Mouse (Mus musculus) limb, embryonic 12.5 days (tissue): ENCODE results near the gene Atg10. TPM values are rescaled to one million over a fixed set of nuclear protein-coding genes. Genes with fewer than 3 reads are reported as not detected.
"Not testable (repeated sequence)": the region's sequence is repeated elsewhere in the genome, so short reads cannot be mapped to it uniquely, and the experiment has no call there.

ENCODE experiments used
- ATAC-seq: fragments of 200-750 bp; cut with Nextera tagmentation; 2 replicates; pipeline ENCODE4 v1.8.0; 2017; ENCODE audit warnings: low read depth, moderate TSS enrichment; ENCODE audit not compliant: insufficient number of reproducible peaks, insufficient read depth, low FRiP score, low TSS enrichment
- H3K27ac ChIP-seq: fragments of 300-500 bp; sonication (generic); 2 replicates; pipeline ENCODE4 v1.5.1; 2016; ENCODE audit warnings: mild to moderate bottlenecking, moderate library complexity
- H3K27me3 ChIP-seq: fragments of 300-500 bp; sonication (generic); 2 replicates; pipeline ENCODE4 v1.6.1; 2016; ENCODE audit warnings: mild to moderate bottlenecking, moderate library complexity
- H3K36me3 ChIP-seq: fragments of 300-500 bp; sonication (generic); 2 replicates; pipeline ENCODE4 v1.6.1; 2016; ENCODE audit warnings: mild to moderate bottlenecking, moderate library complexity
- H3K4me1 ChIP-seq: fragments of 300-500 bp; sonication (generic); replicated peaks from 2 replicates; pipeline ENCODE4 v1.6.1; 2016
- H3K4me2 ChIP-seq: fragments of 300-500 bp; sonication (generic); 2 replicates; pipeline ENCODE4 v1.6.1; 2016; ENCODE audit warnings: mild to moderate bottlenecking, moderate library complexity
- H3K4me3 ChIP-seq: fragments of 300-500 bp; sonication (generic); replicated peaks from 2 replicates; pipeline ENCODE4 v1.5.1; 2016; ENCODE audit warnings: mild to moderate bottlenecking
- H3K9ac ChIP-seq: fragments of 300-500 bp; sonication (generic); replicated peaks from 2 replicates; pipeline ENCODE4 v1.6.1; 2016; ENCODE audit warnings: mild to moderate bottlenecking, moderate library complexity
- H3K9me3 ChIP-seq: fragments of 300-500 bp; sonication (generic); 2 replicates; pipeline ENCODE4 v1.6.1; 2016; ENCODE audit warnings: mild to moderate bottlenecking, moderate library complexity
- WGBS: fragments of 180-500 bp; shearing (Covaris S2); methylation state at CpG from one replicate; pipeline ENCODE4 v1.1.7; 2016; 5-methylcytosine and 5-hydroxymethylcytosine counted together
- polyA plus RNA-seq: library from polyadenylated mRNA; unstranded; fragments of >200 nt; fragmentation: Nextera tagmentation; extraction: Ambion mirVana; gene quantifications from 2 replicates; pipeline ENCODE4 v1.2.1, GENCODE M21; 2016

Gene Atg10
- polyA plus RNA-seq, 1 experiment from 2014 or later = 15.4 TPM

DNA sequence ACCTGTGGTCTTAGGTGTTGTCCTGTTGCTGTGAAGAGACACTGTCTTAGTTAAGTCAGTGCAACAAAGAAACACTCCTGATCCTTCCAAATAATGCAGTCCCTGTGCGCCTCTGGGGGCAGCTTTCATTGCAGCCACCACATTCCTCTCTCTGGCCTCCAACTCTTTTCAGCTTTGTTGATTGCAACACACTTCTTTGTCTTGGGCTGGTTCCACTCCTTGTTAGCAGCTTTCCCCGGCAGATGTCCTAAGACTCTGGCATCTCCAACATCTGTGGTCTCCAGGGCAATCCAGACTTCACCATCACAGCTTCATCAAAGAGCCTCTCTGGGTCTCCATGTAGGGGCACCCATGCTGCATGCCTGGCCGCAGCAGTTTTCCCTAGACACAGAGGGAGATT, 290.5 kb downstream of the Atg10 start:
- no peak overlapping the region for H3K9ac ChIP-seq
- no peaks in the 10 kb centered on the region for H3K27me3 ChIP-seq
- H3K4me1 ChIP-seq = 0 out of 2 replicates have a peak, but pooled peaks cover 3% of the 10 kb centered on the region
- no peaks in the 10 kb centered on the region for H3K9me3 ChIP-seq
- H3K4me2 ChIP-seq = no peak overlapping the region
- 80% methylated on average over 3 of the region's 3 CpGs for WGBS
- no peak for ATAC-seq
- H3K36me3 ChIP-seq = peaks cover 7% of the 10 kb centered on the region
- H3K27ac ChIP-seq = no peak overlapping the region
- no peak overlapping the region for H3K4me3 ChIP-seq

GRCm38 (mm10) chr13:90929847-90930246, 293.9 kb downstream of the Atg10 start:
- no peak overlapping the region for H3K27ac ChIP-seq
- H3K4me3 ChIP-seq = no peak overlapping the region
- H3K4me1 ChIP-seq = 0 out of 2 replicates have a peak, but pooled peaks cover 2% of the 10 kb centered on the region
- no peak for ATAC-seq
- 27% methylated on average over 5 of the region's 5 CpGs for WGBS
- no peaks in the 10 kb centered on the region for H3K9me3 ChIP-seq
- H3K9ac ChIP-seq = no peak overlapping the region
- H3K36me3 ChIP-seq = peaks cover 39% of the 10 kb centered on the region
- H3K4me2 ChIP-seq = no peak overlapping the region
- H3K27me3 ChIP-seq = no peaks in the 10 kb centered on the region

GRCm38 (mm10) chr13:90928266-90928665, 295.5 kb downstream of the Atg10 start:
- H3K4me1 ChIP-seq, H3K9ac ChIP-seq, H3K9me3 ChIP-seq, H3K27me3 ChIP-seq, H3K27ac ChIP-seq, H3K4me3 ChIP-seq, H3K4me2 ChIP-seq, ATAC-seq: not testable (repeated sequence)
- 88% methylated on average over 9 of the region's 10 CpGs for WGBS
- peaks cover 46% of the 10 kb centered on the region for H3K36me3 ChIP-seq

- Histone ChIP-seq H3K4me2 (no peak overlapping the region), H3K27ac (no peak overlapping the region), H3K27me3 (no peaks in the 10 kb centered on the region), H3K9me3 (no peaks in the 10 kb centered on the region), H3K4me1 (no peaks in the 10 kb centered on the region), H3K9ac (no peak overlapping the region), H3K4me3 (no peak overlapping the region), H3K36me3 (peaks cover 46% of the 10 kb centered on the region)
- 78% methylated on average over 5 of the region's 5 CpGs for WGBS
- no peak for ATAC-seq
Measured at GRCm38 (mm10) chr13:90926938-90927633, 296.7 kb downstream of the Atg10 start.

DNA sequence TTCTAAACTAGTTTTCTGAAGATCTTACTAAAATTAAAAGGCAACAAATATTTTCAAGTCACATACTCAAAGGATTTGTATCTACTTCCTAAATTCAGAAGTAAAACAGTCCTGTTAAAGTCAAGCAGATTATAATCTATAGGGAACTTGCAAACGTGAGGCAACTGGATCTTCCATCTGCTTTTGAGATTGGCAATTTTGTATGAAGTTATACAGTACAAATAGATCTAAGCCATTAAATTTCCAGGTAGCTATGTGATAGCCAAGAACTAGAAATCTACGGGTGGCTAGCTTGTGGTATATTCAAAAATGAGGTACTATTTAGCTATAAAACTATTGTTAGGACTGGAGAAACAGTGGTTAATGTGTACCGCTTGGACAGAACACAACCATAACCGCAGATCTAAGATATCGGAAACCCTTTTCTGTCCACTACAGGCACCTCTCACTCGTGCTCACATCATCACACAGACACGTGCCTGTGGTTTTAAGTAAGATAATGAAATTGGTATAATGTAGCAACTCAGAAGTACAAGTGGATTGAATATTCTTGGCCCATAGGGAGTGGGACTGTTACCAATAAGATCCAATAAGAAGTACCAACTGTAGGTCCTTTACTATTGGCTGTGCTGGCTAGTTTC, 297.5 kb downstream of the Atg10 start:
- no peak overlapping the region for H3K9ac ChIP-seq
- 85% methylated on average over 7 of the region's 7 CpGs for WGBS
- no peaks in the 10 kb centered on the region for H3K27me3 ChIP-seq
- no peak for ATAC-seq
- H3K27ac ChIP-seq = no peak overlapping the region
- H3K4me2 ChIP-seq = no peak overlapping the region
- no peaks in the 10 kb centered on the region for H3K4me1 ChIP-seq
- peaks cover 46% of the 10 kb centered on the region for H3K36me3 ChIP-seq
- no peak overlapping the region for H3K4me3 ChIP-seq
- H3K9me3 ChIP-seq = no peaks in the 10 kb centered on the region

DNA sequence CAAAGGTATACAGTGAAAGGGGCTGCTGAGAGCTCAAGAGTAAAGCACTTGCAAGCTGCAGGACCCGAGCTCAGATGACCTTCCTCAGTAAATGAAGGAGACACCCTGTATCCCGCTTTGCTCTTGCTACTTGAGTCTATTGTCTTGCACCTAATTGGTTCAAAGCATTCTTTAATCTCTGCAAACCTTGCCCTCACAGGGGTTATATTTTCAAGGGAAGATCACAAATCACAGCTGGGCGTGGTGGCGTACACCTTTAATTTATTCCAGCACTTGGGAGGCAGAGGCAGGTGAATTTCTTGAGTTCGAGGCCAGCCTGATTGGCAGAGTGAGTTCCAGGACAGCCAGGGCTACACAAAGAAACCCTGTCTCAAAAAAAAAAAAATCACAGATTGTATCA, 298.6 kb downstream of the Atg10 start:
- Histone ChIP-seq H3K36me3 (peaks cover 46% of the 10 kb centered on the region), H3K9me3 (no peaks in the 10 kb centered on the region), H3K4me2 (no peak overlapping the region), H3K4me1 (no peaks in the 10 kb centered on the region), H3K9ac (no peak overlapping the region), H3K4me3 (no peak overlapping the region), H3K27me3 (no peaks in the 10 kb centered on the region), H3K27ac (no peak overlapping the region)
- ATAC-seq = no peak
- WGBS = 92% methylated on average over 5 of the region's 5 CpGs

GRCm38 (mm10) chr13:90924072-90924471, 299.7 kb downstream of the Atg10 start:
- no peak for ATAC-seq

DNA sequence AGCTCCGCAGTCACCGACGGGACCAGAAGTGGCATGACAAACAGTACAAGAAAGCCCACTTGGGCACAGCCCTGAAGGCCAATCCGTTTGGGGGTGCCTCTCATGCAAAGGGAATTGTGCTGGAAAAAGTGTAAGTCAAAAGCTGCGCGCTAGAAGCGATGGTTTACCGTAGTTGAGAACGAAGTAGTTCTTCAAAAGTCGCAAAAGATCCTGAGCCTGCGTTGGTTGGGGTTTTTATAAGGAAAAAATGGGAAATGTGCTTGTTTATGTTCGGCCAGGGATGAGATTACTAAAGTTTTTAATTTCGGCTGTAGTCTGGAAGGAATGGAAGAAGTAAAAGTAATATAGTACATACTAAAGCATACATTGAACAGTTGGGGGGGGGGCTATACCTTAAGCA, 300.2 kb downstream of the Atg10 start:
- H3K4me2 ChIP-seq = peak overlapping the region; percentile 75
- not testable (repeated sequence) for H3K4me1 ChIP-seq, H3K9me3 ChIP-seq, H3K27me3 ChIP-seq
- H3K9ac ChIP-seq = peak overlapping the region; percentile 93
- H3K36me3 ChIP-seq = peaks cover 42% of the 10 kb centered on the region
- ATAC-seq = 0 out of 2 replicates have a peak, but pooled peaks have one; percentile 7
- WGBS = under 1% methylated on average over 13 of the region's 13 CpGs
- H3K4me3 ChIP-seq = peak overlapping the region; percentile 80
- H3K27ac ChIP-seq = peak overlapping the region; percentile 78

More at GRCm38 (mm10) chr13:90924072-90924471, 299.7 kb downstream of the Atg10 start:
- H3K4me2 ChIP-seq = peak overlapping the region; percentile 75
- H3K9ac ChIP-seq = peak overlapping the region; percentile 93
- no peaks in the 10 kb centered on the region for H3K9me3 ChIP-seq
- H3K4me1 ChIP-seq = no peaks in the 10 kb centered on the region
- no peak overlapping the region for H3K27ac ChIP-seq
- H3K4me3 ChIP-seq = peak overlapping the region; percentile 80
- peaks cover 46% of the 10 kb centered on the region for H3K36me3 ChIP-seq
- 41% methylated on average over 9 of the region's 9 CpGs for WGBS
- no peaks in the 10 kb centered on the region for H3K27me3 ChIP-seq

GRCm38 (mm10) chr13:90922751-90923612, 300.8 kb downstream of the Atg10 start, which contains the start of gene Rps23:
Gene Rps23 (plus strand): TSS chr13:90922958.
- ATAC-seq = peak; percentile 97
- Histone ChIP-seq H3K27me3 (no peaks in the 10 kb centered on the region), H3K4me3 (peak within 1 kb of the TSS; percentile 80), H3K4me1 (no peaks in the 10 kb centered on the region), H3K36me3 (peaks cover 36% of the 10 kb centered on the region), H3K27ac (peak within 1 kb of the TSS; percentile 78), H3K9me3 (no peaks in the 10 kb centered on the region), H3K9ac (peak within 1 kb of the TSS; percentile 93), H3K4me2 (peak within 1 kb of the TSS; percentile 75)
- under 1% methylated on average over 57 of the region's 57 CpGs for WGBS

DNA sequence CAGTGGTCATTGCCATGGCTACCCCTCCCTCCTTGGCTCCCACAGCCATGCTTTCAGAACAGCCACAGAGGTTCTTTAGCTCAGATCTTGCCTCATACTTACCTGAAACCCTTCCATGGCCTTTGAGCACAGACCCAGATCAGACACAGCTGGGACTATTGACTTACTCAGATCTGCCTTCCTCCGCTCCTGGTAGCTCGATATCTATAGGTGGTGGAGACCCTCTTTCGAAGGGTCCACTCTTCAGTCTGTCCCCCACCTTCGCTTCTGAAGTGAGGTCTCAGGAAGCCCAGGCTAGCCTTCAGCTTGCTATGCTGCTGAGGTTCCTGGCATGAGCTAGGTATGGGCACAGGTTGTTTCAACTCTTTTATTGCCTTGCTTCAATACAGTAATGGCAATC, 309.0 kb downstream of the Atg10 start:
- no peak overlapping the region for H3K27ac ChIP-seq
- WGBS = 95% methylated on average over 4 of the region's 4 CpGs
- no peak overlapping the region for H3K9ac ChIP-seq
- H3K9me3 ChIP-seq = no peaks in the 10 kb centered on the region
- no peak for ATAC-seq
- H3K27me3 ChIP-seq = no peaks in the 10 kb centered on the region
- H3K4me2 ChIP-seq = no peak overlapping the region
- no peaks in the 10 kb centered on the region for H3K4me1 ChIP-seq
- no peak overlapping the region for H3K4me3 ChIP-seq
- no peaks in the 10 kb centered on the region for H3K36me3 ChIP-seq

DNA sequence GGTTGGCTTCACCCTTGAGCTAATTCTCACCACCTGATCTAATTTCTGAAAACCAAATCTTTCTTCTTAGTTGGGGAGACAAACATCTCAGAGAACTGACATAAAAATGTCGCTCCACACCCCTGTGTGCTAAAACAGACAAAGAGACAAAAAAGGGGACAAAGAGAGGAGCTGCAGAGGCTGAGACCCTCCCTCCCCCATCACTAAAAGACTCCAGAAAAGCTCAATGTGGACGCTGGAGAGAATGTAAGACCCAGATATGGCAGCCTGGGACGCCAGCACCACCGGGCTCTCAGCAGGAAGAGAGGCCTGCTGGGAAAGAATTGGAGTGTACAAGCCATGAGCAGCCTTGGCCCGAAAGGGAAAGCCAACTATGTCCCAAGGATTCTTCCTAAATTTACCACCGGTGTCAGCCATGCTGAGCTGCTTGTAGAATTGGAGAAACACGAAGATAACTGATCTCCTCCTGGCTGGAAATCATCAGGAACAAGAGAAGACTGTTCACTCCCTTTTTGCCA, 310.0 kb downstream of the Atg10 start:
- Histone ChIP-seq H3K4me3 (no peak overlapping the region), H3K9ac (no peak overlapping the region), H3K4me2 (no peak overlapping the region), H3K27me3 (no peaks in the 10 kb centered on the region), H3K9me3 (no peaks in the 10 kb centered on the region), H3K27ac (no peak overlapping the region), H3K36me3 (no peaks in the 10 kb centered on the region), H3K4me1 (no peaks in the 10 kb centered on the region)
- WGBS = 58% methylated on average over 7 of the region's 7 CpGs
- ATAC-seq = no peak
